Mouse (Mus musculus) lung, postnatal 0 days (tissue): ENCODE data around the gene Arrb1. TPM values are rescaled to one million over a fixed set of nuclear protein-coding genes. Genes with fewer than 3 reads are reported as not detected.
A peak's percentile ranks its signal among the peaks of the same experiment; 100 is the strongest.

ENCODE experiments used
- ATAC-seq: fragments of 200-750 bp; cut with Nextera tagmentation; 2 replicates; pipeline ENCODE4 v1.8.0; 2017; ENCODE audit warnings: moderate library complexity
- DNase-seq: peaks from one replicate; pipeline ENCODE4 v3.0.0-alpha.2; 2016; ENCODE audit warnings: low spot score
- H3K27ac ChIP-seq: fragments of 300-500 bp; sonication (generic); 2 replicates; pipeline ENCODE4 v1.5.1; 2014; ENCODE audit warnings: antibody characterized with exemption, mild to moderate bottlenecking, low read length, mixed read lengths
- H3K27me3 ChIP-seq: fragments of 300-500 bp; sonication (generic); replicated peaks from 2 replicates; pipeline ENCODE4 v1.6.1; 2014; ENCODE audit warnings: low read length, mixed read lengths; ENCODE audit not compliant: insufficient read depth
- H3K36me3 ChIP-seq: fragments of 300-500 bp; sonication (generic); 2 replicates; pipeline ENCODE4 v1.6.1; 2014; ENCODE audit warnings: low read length, mixed read lengths; ENCODE audit not compliant: insufficient read depth
- H3K4me1 ChIP-seq: fragments of 300-500 bp; sonication (generic); 2 replicates; pipeline ENCODE4 v1.6.1; 2014; ENCODE audit warnings: antibody characterized with exemption, low read depth, low read length, mixed read lengths; ENCODE audit not compliant: insufficient read depth
- H3K4me2 ChIP-seq: fragments of 300-500 bp; sonication (generic); replicated peaks from 2 replicates; pipeline ENCODE4 v1.6.1; 2014; ENCODE audit warnings: low read depth, mild to moderate bottlenecking, low read length, moderate library complexity, mixed read lengths
- H3K4me3 ChIP-seq: fragments of 300-500 bp; sonication (generic); 2 replicates; pipeline ENCODE4 v1.5.1; 2014; ENCODE audit warnings: low read depth, low read length
- H3K9ac ChIP-seq: fragments of 300-500 bp; sonication (generic); replicated peaks from 2 replicates; pipeline ENCODE4 v1.6.1; 2014; ENCODE audit warnings: low read depth, mild to moderate bottlenecking
- H3K9me3 ChIP-seq: fragments of 300-500 bp; sonication (generic); 2 replicates; pipeline ENCODE4 v1.6.1; 2016; ENCODE audit warnings: low read length, mixed read lengths
- CTCF ChIP-seq: IDR thresholded peaks from 2 replicates; pipeline ENCODE4 v1.5.1; 2016; ENCODE audit warnings: antibody characterized with exemption, mild to moderate bottlenecking
- EP300 ChIP-seq: IDR thresholded peaks from 2 replicates; pipeline ENCODE4 v1.6.1; 2016; ENCODE audit warnings: antibody characterized with exemption, mild to moderate bottlenecking, control low read depth
- WGBS: fragments of 180-500 bp; shearing (Covaris S2); extraction: QIAGEN DNeasy Blood & Tissue Kit; methylation state at CpG from one replicate; pipeline ENCODE4 v1.1.7; 2014; 5-methylcytosine and 5-hydroxymethylcytosine counted together
- polyA plus RNA-seq: library from polyadenylated mRNA; unstranded; fragments of >200 nt; fragmentation: Nextera tagmentation; extraction: Ambion mirVana; gene quantifications from 2 replicates; pipeline ENCODE4 v1.2.1, GENCODE M21; 2015

Arrb1 gene
- polyA plus RNA-seq, 1 experiment from 2014 or later: 21.7 TPM

DNA sequence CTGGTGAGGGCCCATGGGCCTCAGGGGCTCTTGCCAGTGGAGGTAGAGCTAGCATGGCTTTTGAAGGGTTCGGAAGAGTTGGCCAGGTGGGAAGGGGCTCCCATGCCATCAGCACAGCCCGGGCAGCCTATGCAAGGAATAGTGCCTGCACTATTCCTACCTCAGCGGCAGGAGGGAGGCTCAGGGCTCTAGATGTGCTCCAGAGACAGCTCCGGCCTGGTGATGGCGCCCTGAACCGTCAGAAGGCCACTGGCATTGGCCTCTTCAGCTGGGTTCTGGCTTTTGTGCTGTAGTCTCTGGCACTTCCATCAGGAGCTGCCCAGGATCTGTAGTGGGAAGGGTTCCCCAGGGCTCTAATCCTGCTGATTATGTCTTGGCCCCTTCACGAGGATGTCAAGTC, 28.0 kb downstream of the Arrb1 start:
- peak; percentile 38; the same call in 1 of the 2 replicates for TF ChIP-seq CTCF
- TF ChIP-seq EP300: no peak
- WGBS: 82% methylated on average over 7 of the region's 7 CpGs
- no peaks in the 10 kb centered on the region for H3K36me3 ChIP-seq
- DNase-seq (no peak), ATAC-seq (no peak)
- H3K4me2 ChIP-seq: no peak overlapping the region
- peaks cover 32% of the 10 kb centered on the region for H3K4me1 ChIP-seq
- no peaks in the 10 kb centered on the region for H3K9me3 ChIP-seq
- H3K9ac ChIP-seq: no peak overlapping the region
- no peak overlapping the region for H3K4me3 ChIP-seq
- H3K27me3 ChIP-seq: no peaks in the 10 kb centered on the region
- H3K27ac ChIP-seq: peak overlapping the region; percentile 9; the same call in 1 of the 2 replicates

DNA sequence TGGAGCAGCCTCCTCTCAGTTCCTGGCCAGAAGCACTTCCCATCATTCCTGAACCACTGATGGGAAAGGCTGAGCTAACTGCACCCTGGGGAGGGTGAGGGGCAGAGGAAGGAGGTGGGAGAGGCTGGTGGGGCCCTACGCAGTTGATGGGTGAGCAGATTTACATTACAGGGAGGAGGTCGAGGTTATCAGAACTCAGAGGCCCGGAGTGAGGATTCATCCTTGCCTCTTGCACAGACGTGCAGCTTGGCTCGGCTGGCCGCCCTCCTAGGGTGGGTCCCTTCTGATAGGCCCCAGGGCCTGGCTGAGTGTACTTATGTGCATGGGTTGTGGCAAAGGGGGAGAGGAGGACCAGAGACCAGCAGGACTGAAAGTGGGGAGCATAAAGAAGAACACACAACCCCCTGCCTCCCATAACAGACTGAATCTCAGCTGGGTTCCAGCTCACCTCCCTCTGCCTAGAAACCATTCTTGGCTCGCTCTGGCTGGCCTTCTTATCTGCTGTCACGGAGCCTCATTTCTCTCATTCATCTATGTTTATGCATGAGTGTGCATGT, 30.1 kb downstream of the Arrb1 start:
- Histone ChIP-seq H3K9ac (no peak overlapping the region), H3K4me2 (no peak overlapping the region), H3K4me3 (no peak overlapping the region), H3K27ac (no peak overlapping the region; the same call in 1 of the 2 replicates), H3K27me3 (no peaks in the 10 kb centered on the region), H3K9me3 (no peaks in the 10 kb centered on the region), H3K4me1 (peaks cover 27% of the 10 kb centered on the region), H3K36me3 (no peaks in the 10 kb centered on the region)
- DNase-seq (peak; percentile 36), ATAC-seq (peak; percentile 72)
- TF ChIP-seq CTCF (no peak), EP300 (no peak)
- WGBS: 34% methylated on average over 8 of the region's 8 CpGs

GRCm38 (mm10) chr7:99570680-99571079, 35.4 kb downstream of the Arrb1 start:
- DNase-seq: no peak
- Histone ChIP-seq H3K4me3 (peak overlapping the region; percentile 14), H3K27ac (peak overlapping the region; percentile 34), H3K9me3 (no peaks in the 10 kb centered on the region), H3K4me2 (peak overlapping the region; percentile 46), H3K4me1 (no peaks in the 10 kb centered on the region), H3K9ac (no peak overlapping the region; the same call in 1 of the 2 replicates), H3K27me3 (no peaks in the 10 kb centered on the region), H3K36me3 (no peaks in the 10 kb centered on the region)
- no peak for TF ChIP-seq EP300
- WGBS: 40% methylated on average over 5 of the region's 5 CpGs
- ATAC-seq: 0 out of 2 replicates have a peak, but pooled peaks have one; percentile 27

DNA sequence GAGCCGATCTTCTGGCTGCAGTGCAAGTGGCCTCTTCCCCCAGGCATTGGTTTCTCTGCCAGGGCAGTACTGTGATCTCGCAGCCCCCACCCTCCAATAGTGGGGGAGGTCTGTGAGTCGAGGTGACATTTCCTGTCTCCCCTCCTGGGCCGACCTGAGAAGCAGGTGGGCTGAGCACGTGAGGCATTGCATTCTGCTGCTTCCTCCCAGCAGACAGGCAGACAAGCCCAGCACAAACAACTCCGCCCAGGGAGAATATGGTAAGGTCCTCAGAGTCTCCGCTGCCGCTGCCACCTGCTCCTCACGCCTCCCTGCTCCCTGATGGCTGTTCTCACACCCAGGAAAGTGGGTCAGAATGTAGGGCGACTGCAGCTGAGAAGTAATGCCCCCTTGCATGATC, 37.7 kb downstream of the Arrb1 start:
- Histone ChIP-seq H3K4me1 (no peaks in the 10 kb centered on the region), H3K4me3 (no peak overlapping the region), H3K4me2 (no peak overlapping the region), H3K27me3 (no peaks in the 10 kb centered on the region), H3K27ac (no peak overlapping the region), H3K9me3 (no peaks in the 10 kb centered on the region), H3K36me3 (no peaks in the 10 kb centered on the region), H3K9ac (no peak overlapping the region)
- no peak for ATAC-seq
- TF ChIP-seq EP300: no peak
- TF ChIP-seq CTCF: no peak
- WGBS: 29% methylated on average over 9 of the region's 10 CpGs
- no peak for DNase-seq

DNA sequence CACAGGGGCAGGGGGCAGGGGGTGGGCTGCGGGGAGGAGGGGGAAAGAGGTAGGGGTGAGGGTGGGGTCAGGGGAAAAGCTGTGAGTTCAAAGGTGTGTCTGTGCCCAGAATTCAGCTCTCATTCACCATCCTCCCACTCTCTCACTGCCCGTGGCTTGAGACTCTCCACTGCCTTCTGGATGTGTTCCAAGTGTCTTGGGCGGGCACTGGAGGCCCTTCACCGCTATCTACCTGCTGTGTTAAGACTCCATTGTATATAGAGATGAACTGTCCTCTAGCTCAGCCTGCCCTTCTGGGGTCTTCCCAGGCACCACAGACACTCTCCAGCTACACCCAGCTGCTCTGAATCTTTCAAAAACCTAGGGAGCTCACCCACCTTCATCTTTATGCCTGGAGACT, 38.1 kb downstream of the Arrb1 start:
- H3K4me1 ChIP-seq: no peaks in the 10 kb centered on the region
- no peak overlapping the region for H3K4me2 ChIP-seq
- no peak overlapping the region for H3K9ac ChIP-seq
- no peak overlapping the region for H3K4me3 ChIP-seq
- TF ChIP-seq CTCF: no peak
- no peak for TF ChIP-seq EP300
- whole genome bisulfite sequencing: 21% methylated on average over 4 of the region's 4 CpGs
- no peaks in the 10 kb centered on the region for H3K36me3 ChIP-seq
- no peak overlapping the region for H3K27ac ChIP-seq
- no peak for DNase-seq
- ATAC-seq: no peak
- no peaks in the 10 kb centered on the region for H3K27me3 ChIP-seq
- H3K9me3 ChIP-seq: no peaks in the 10 kb centered on the region

- Histone ChIP-seq H3K36me3 (no peaks in the 10 kb centered on the region), H3K27me3 (no peaks in the 10 kb centered on the region), H3K9me3 (no peaks in the 10 kb centered on the region), H3K4me2 (no peak overlapping the region), H3K4me3 (no peak overlapping the region), H3K9ac (no peak overlapping the region), H3K4me1 (no peaks in the 10 kb centered on the region), H3K27ac (no peak overlapping the region)
- no peak for TF ChIP-seq EP300
- TF ChIP-seq CTCF: no peak
- 72% methylated on average over 3 of the region's 3 CpGs for WGBS
- no peak for DNase-seq
- ATAC-seq: no peak
Measured at GRCm38 (mm10) chr7:99578246-99578645, 43.0 kb downstream of the Arrb1 start.
